ENCODE assay signal across 9 mouse cellular contexts in the genomic region with DNA sequence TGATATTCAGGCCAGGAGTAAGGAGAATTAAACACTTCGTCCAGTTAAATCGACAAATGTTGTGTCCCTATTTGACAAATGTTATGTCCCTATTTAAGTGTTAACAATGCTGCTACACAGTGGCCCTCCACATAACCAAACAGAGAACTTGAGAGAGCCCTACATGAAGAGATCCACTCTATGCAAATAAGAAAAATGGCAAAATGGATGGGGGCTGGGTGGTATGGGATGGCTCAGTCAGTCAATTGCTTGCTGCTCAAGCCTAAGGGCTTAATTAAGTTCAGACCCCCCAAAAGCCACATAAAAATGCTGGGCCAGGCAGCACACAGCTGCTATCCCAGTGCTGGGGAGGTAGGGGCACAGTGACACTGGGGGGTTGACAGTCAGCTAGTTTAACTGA. TPM values are rescaled to one million over a fixed set of nuclear protein-coding genes. Genes with fewer than 3 reads are reported as not detected.
A peak's percentile ranks its signal among the peaks of the same experiment; 100 is the strongest.
DNase-seq lines count a peak whose midpoint lies in the region; ATAC-seq lines count a peak whose summit lies in the region.
"Had no signal": no experiment of that assay in that cellular context is flagged by ENCODE, and none has a peak within 500 bp of the region (broad histone marks: within the 10 kb centered on the region; RNA-seq: fewer than 3 reads in every experiment).

No protein-coding gene starts in this region.

- DNase-seq in heart, adult 11 months = no peak
- DNase-seq in hindbrain, embryonic 14.5 days (ENCODE audit: low spot score) = no peak
- no peak for DNase-seq in ovary, postnatal 14 days (ENCODE audit: low spot score)
- DNase-seq in adrenal gland, postnatal 10 days = no peak
- DNase-seq: thymus, postnatal 25 days had no signal

- no peaks in the 10 kb centered on the region for H3K36me3 ChIP-seq in heart, embryonic 16.5 days (ENCODE audit: control insufficient read depth, insufficient read depth)
- H3K36me3 ChIP-seq in embryonic facial prominence, embryonic 15.5 days = no peaks in the 10 kb centered on the region
- no peaks in the 10 kb centered on the region for H3K36me3 ChIP-seq in hindbrain, embryonic 14.5 days (replicated peaks; ENCODE audit: control insufficient read depth, insufficient read depth)
- H3K36me3 ChIP-seq in midbrain, embryonic 16.5 days (ENCODE audit: control insufficient read depth, insufficient read depth, low read length) = no peaks in the 10 kb centered on the region

- peaks cover 18% of the 10 kb centered on the region for H3K4me1 ChIP-seq in heart, embryonic 16.5 days (ENCODE audit: control insufficient read depth, insufficient read depth, low read length)
- no peaks in the 10 kb centered on the region for H3K4me1 ChIP-seq in embryonic facial prominence, embryonic 15.5 days
- H3K4me1 ChIP-seq in hindbrain, embryonic 14.5 days (replicated peaks; ENCODE audit: control insufficient read depth, insufficient read depth, low read length) = peaks cover 15% of the 10 kb centered on the region; the same call in 1 of the 2 replicates
- peaks cover 5% of the 10 kb centered on the region; the same call in 1 of the 2 replicates for H3K4me1 ChIP-seq in midbrain, embryonic 16.5 days (ENCODE audit: control insufficient read depth, insufficient read depth, low read length)

- no peak overlapping the region for H3K9ac ChIP-seq in heart, embryonic 16.5 days (ENCODE audit: low read length)
- no peak overlapping the region for H3K9ac ChIP-seq in embryonic facial prominence, embryonic 15.5 days
- H3K9ac ChIP-seq in hindbrain, embryonic 14.5 days = no peak overlapping the region
- no peak overlapping the region for H3K9ac ChIP-seq in midbrain, embryonic 16.5 days (ENCODE audit: low read depth, low read length)

- no peak for ATAC-seq in heart, embryonic 16.5 days (replicated peaks; ENCODE audit: extremely low read depth, insufficient read depth, low FRiP score)
- ATAC-seq in embryonic facial prominence, embryonic 15.5 days (ENCODE audit: insufficient number of reproducible peaks, low FRiP score, low TSS enrichment, low read depth) = no peak
- no peak for ATAC-seq in hindbrain, embryonic 14.5 days (ENCODE audit: low FRiP score)
- ATAC-seq in midbrain, embryonic 16.5 days = no peak
- ATAC-seq in frontal cortex, adult (ENCODE audit: low TSS enrichment) = no peak

- no peaks in the 10 kb centered on the region for H3K9me3 ChIP-seq in heart, embryonic 16.5 days (replicated peaks; ENCODE audit: control insufficient read depth, low read length)
- H3K9me3 ChIP-seq in embryonic facial prominence, embryonic 15.5 days (replicated peaks) = no peaks in the 10 kb centered on the region
- no peaks in the 10 kb centered on the region for H3K9me3 ChIP-seq in hindbrain, embryonic 14.5 days (ENCODE audit: control insufficient read depth, low read length)
- no peaks in the 10 kb centered on the region for H3K9me3 ChIP-seq in midbrain, embryonic 16.5 days (replicated peaks; ENCODE audit: control insufficient read depth, low read length, poor library complexity, severe bottlenecking)

- H3K27me3 ChIP-seq in heart, embryonic 16.5 days (ENCODE audit: control insufficient read depth, insufficient read depth, low read length) = no peaks in the 10 kb centered on the region
- H3K27me3 ChIP-seq in embryonic facial prominence, embryonic 15.5 days = no peaks in the 10 kb centered on the region
- no peaks in the 10 kb centered on the region for H3K27me3 ChIP-seq in hindbrain, embryonic 14.5 days (ENCODE audit: control insufficient read depth, insufficient read depth, low read length)
- no peaks in the 10 kb centered on the region for H3K27me3 ChIP-seq in midbrain, embryonic 16.5 days (ENCODE audit: control insufficient read depth, insufficient read depth, low read depth, low read length)

- WGBS in heart, embryonic 16.5 days = 67% methylated on average over 2 of the region's 2 CpGs
- 89% methylated on average over 2 of the region's 2 CpGs for WGBS in embryonic facial prominence, embryonic 15.5 days
- 39% methylated on average over 2 of the region's 2 CpGs for WGBS in hindbrain, embryonic 14.5 days
- 51% methylated on average over 2 of the region's 2 CpGs for WGBS in midbrain, embryonic 16.5 days

- H3K4me3 ChIP-seq in heart, embryonic 16.5 days (ENCODE audit: low read length) = no peak overlapping the region
- H3K4me3 ChIP-seq in embryonic facial prominence, embryonic 15.5 days (replicated peaks) = no peak overlapping the region
- H3K4me3 ChIP-seq in hindbrain, embryonic 14.5 days (replicated peaks; ENCODE audit: low read length) = no peak overlapping the region
- no peak overlapping the region for H3K4me3 ChIP-seq in midbrain, embryonic 16.5 days (ENCODE audit: low read depth, low read length)

- H3K4me2 ChIP-seq in heart, embryonic 16.5 days (ENCODE audit: low read depth, low read length) = no peak overlapping the region
- no peak overlapping the region for H3K4me2 ChIP-seq in embryonic facial prominence, embryonic 15.5 days (replicated peaks)
- no peak overlapping the region for H3K4me2 ChIP-seq in hindbrain, embryonic 14.5 days (replicated peaks)
- no peak overlapping the region for H3K4me2 ChIP-seq in midbrain, embryonic 16.5 days (ENCODE audit: low read length)

- H3K27ac ChIP-seq in heart, embryonic 16.5 days (ENCODE audit: low read length) = peak overlapping the region; percentile 59
- peak overlapping the region; percentile 13; the same call in 1 of the 2 replicates for H3K27ac ChIP-seq in embryonic facial prominence, embryonic 15.5 days (replicated peaks)
- H3K27ac ChIP-seq in hindbrain, embryonic 14.5 days = peak overlapping the region; percentile 57; the same call in 1 of the 2 replicates
- peak overlapping the region; percentile 56; the same call in 1 of the 2 replicates for H3K27ac ChIP-seq in midbrain, embryonic 16.5 days (ENCODE audit: low read length)

RNA-seq across cellular contexts. Expression of a gene that starts 36.3 kb away (rescaled TPM):
- 5.4 and 6.0 TPM in 2 replicates for polyA plus RNA-seq in heart, embryonic 16.5 days (2015; fragmentation: Nextera tagmentation; extraction: Ambion mirVana)
- 7.2 and 8.5 TPM in 2 replicates for polyA plus RNA-seq in embryonic facial prominence, embryonic 15.5 days (2015; fragmentation: Nextera tagmentation; extraction: Ambion mirVana)
- 12.4 and 12.7 TPM in 2 replicates for polyA plus RNA-seq in hindbrain, embryonic 14.5 days (2014; fragmentation: Nextera tagmentation; extraction: Ambion mirVana)
- polyA plus RNA-seq in midbrain, embryonic 16.5 days (2015; fragmentation: Nextera tagmentation; extraction: Ambion mirVana) = 9.6 and 10.2 TPM in 2 replicates
- 10 to 100 TPM; 16.8 to 18.9 TPM for total RNA-seq in adrenal gland, postnatal 10 days (2021)

RNA-seq across cellular contexts. Expression of a gene that starts 37.3 kb away (rescaled TPM):
- polyA plus RNA-seq in heart, embryonic 16.5 days (2015; fragmentation: Nextera tagmentation; extraction: Ambion mirVana) = 287 and 335 TPM in 2 replicates
- polyA plus RNA-seq in embryonic facial prominence, embryonic 15.5 days (2015; fragmentation: Nextera tagmentation; extraction: Ambion mirVana) = 388 and 415 TPM in 2 replicates
- polyA plus RNA-seq in hindbrain, embryonic 14.5 days (2014; fragmentation: Nextera tagmentation; extraction: Ambion mirVana) = 450 and 457 TPM in 2 replicates
- 439 and 482 TPM in 2 replicates for polyA plus RNA-seq in midbrain, embryonic 16.5 days (2015; fragmentation: Nextera tagmentation; extraction: Ambion mirVana)
- 100 to 1,000 TPM; 258 to 267 TPM for total RNA-seq in adrenal gland, postnatal 10 days (2021)
